Mouse (Mus musculus) ES-E14 (cell line): Measurements from ENCODE around the gene Dennd1a. TPM values are rescaled to one million over a fixed set of nuclear protein-coding genes. Genes with fewer than 3 reads are reported as not detected.

Source experiments
- DNase-seq: peaks from one replicate; pipeline ENCODE4 v3.0.0-alpha.2; 2013; ENCODE audit warnings: low read depth, low spot score
- H3K27ac ChIP-seq: 2 replicates; pipeline ENCODE4 v1.5.1; 2012; ENCODE audit warnings: low read depth, mild to moderate bottlenecking, low read length, moderate library complexity, mixed read lengths; ENCODE audit not compliant: poor library complexity, insufficient read depth, severe bottlenecking
- H3K36me3 ChIP-seq: 2 replicates; pipeline ENCODE4 v1.6.1; 2012; ENCODE audit warnings: mild to moderate bottlenecking, low read length, moderate library complexity, mixed read lengths; ENCODE audit not compliant: control insufficient read depth, poor library complexity, insufficient read depth, severe bottlenecking
- H3K4me1 ChIP-seq, 2 experiments: fragments of 150-350 bp in 1 of 2; sonication (generic) in 1 of 2; 2 replicates each; pipeline ENCODE4 v1.6.1; 2012; ENCODE audit warnings: low read length in 2 of 2, mild to moderate bottlenecking in 1 of 2, mixed read lengths in 1 of 2; ENCODE audit not compliant: control insufficient read depth in 2 of 2, insufficient read depth in 2 of 2, poor library complexity in 1 of 2
- H3K4me3 ChIP-seq, 2 experiments: fragments of 150-350 bp in 1 of 2; sonication (generic) in 1 of 2; 2 replicates each; pipeline ENCODE4 v1.5.1; 2012; ENCODE audit warnings: low read length in 2 of 2, low read depth in 1 of 2, mild to moderate bottlenecking in 1 of 2, mixed read lengths in 1 of 2; ENCODE audit not compliant: insufficient read depth in 1 of 2, poor library complexity in 1 of 2, severe bottlenecking in 1 of 2
- H3K9ac ChIP-seq: 2 replicates; pipeline ENCODE4 v1.6.1; 2012; ENCODE audit warnings: low read depth, mild to moderate bottlenecking, low read length, mixed read lengths; ENCODE audit not compliant: poor library complexity, insufficient read depth, severe bottlenecking
- H3K9me3 ChIP-seq: fragments of 150-350 bp; sonication (generic); 2 replicates; pipeline ENCODE4 v1.6.1; 2012; ENCODE audit warnings: low read depth, mild to moderate bottlenecking, low read length; ENCODE audit not compliant: control insufficient read depth, insufficient read depth
- CHD2 ChIP-seq: IDR thresholded peaks from 2 replicates; pipeline ENCODE4 v1.6.1; 2014; ENCODE audit warnings: mild to moderate bottlenecking, low read depth, low read length, inconsistent platforms
- HCFC1 ChIP-seq: IDR thresholded peaks from 2 replicates; pipeline ENCODE4 v1.6.1; 2012; ENCODE audit warnings: low read length, inconsistent platforms, borderline replicate concordance; ENCODE audit not compliant: insufficient read depth
- MAFK ChIP-seq: IDR thresholded peaks from 2 replicates; pipeline ENCODE4 v1.6.1; 2014; ENCODE audit warnings: mild to moderate bottlenecking, low read depth, low read length, inconsistent platforms; ENCODE audit not compliant: insufficient read depth
- ZC3H11A ChIP-seq: IDR thresholded peaks from 2 replicates; pipeline ENCODE4 v1.6.1; 2012; ENCODE audit warnings: low read depth, mild to moderate bottlenecking, inconsistent platforms, low read length, borderline replicate concordance
- ZNF384 ChIP-seq: IDR thresholded peaks from 2 replicates; pipeline ENCODE4 v1.6.1; 2012; ENCODE audit warnings: low read depth, low read length, inconsistent platforms
- in situ Hi-C, 2 experiments: fragments of 600-800 bp; cut with MboI; formaldehyde crosslinking; loops; one replicate each; pipeline ENCODE4 v1.15.1; 2025; ENCODE audit warnings: low sequenced_read_pairs in 2 of 2, inconsistent platforms in 1 of 2; ENCODE audit not compliant: unreplicated experiment in 2 of 2
- total RNA-seq: library from RNA; depleted of rRNA; stranded (reverse); fragments of 300-350 nt; gene quantifications from 2 replicates; pipeline ENCODE4 v1.2.3, GENCODE M21; 2012

Dennd1a gene
- total RNA-seq, 1 experiment: 6.5 TPM

DNA sequence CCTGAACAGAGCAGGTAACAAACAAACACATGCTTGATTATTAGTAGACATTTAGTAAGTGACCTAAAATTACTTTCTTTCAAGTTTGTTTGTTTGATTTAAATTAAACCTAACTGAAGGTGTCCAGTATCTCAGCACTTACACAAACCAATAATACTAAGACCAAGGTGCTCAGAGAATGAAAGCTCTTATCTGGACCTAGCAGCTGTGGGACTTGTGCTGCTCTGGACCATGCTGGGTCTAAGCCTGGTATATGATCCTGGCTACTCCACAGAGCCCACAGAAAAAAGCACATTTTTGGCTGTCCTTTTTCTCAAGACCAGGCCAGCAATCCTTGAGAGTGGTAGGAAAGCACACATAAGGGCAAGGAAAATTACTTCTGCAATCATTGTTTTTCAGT is 193.2 kb downstream of the Dennd1a start:
- in situ Hi-C loops: no loop called here
- H3K9me3 ChIP-seq: no peaks in the 10 kb centered on the region
- TF ChIP-seq ZC3H11A (no peak), ZNF384 (no peak), CHD2 (no peak), HCFC1 (no peak), MAFK (no peak)

GRCm38 (mm10) chr2:38093242-38093641 is 193.9 kb downstream of the Dennd1a start:
- Histone ChIP-seq H3K9ac (no peak overlapping the region), H3K4me3 (no peak overlapping the region), H3K9me3 (no peaks in the 10 kb centered on the region), H3K4me1 (no peaks in the 10 kb centered on the region), H3K36me3 (no peaks in the 10 kb centered on the region), H3K27ac (no peak overlapping the region)
- in situ Hi-C loops: no loop called here
- DNase-seq: no peak
- TF ChIP-seq ZNF384 (no peak), ZC3H11A (no peak), HCFC1 (no peak), CHD2 (no peak), MAFK (no peak)

More for the DNA sequence above, 193.2 kb downstream of the Dennd1a start:
- Histone ChIP-seq H3K4me3 (no peak overlapping the region), H3K9ac (no peak overlapping the region), H3K4me1 (no peaks in the 10 kb centered on the region), H3K27ac (no peak overlapping the region), H3K36me3 (no peaks in the 10 kb centered on the region)
- no peak for DNase-seq

- Histone ChIP-seq H3K27ac (no peak overlapping the region), H3K36me3 (no peaks in the 10 kb centered on the region), H3K4me1 (no peaks in the 10 kb centered on the region), H3K9ac (no peak overlapping the region), H3K9me3 (no peaks in the 10 kb centered on the region), H3K4me3 (no peak overlapping the region)
- in situ Hi-C loops: no loop called here
- no peak for TF ChIP-seq CHD2
- no peak for TF ChIP-seq HCFC1
- no peak for TF ChIP-seq ZNF384
- TF ChIP-seq MAFK: no peak
- DNase-seq: no peak
These were observed 198.8 kb downstream of the Dennd1a start for GRCm38 (mm10) chr2:38088346-38088745.

DNA sequence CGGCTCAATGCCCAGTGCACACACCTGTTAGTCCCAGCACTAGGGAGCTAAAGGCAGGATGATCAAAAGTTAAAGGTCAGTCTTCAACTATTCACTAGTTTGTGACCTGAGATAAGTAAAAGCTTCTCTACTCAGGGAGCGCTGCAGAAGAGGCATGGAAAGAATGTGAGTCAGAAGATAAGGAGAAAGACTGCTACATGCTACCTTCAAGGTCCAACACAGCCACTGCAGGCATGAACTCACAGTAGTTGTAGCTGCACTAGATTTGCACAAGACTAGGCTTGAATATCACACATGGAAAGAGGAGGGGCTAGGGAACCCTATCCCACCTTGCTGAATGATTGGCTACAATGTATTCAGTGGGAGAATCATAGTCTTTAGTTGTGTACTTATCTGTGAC is 202.1 kb downstream of the Dennd1a start:
- no peaks in the 10 kb centered on the region for H3K36me3 ChIP-seq
- H3K27ac ChIP-seq: no peak overlapping the region
- no peak overlapping the region for H3K9ac ChIP-seq
- in situ Hi-C loops: no loop called here
- no peak overlapping the region for H3K4me3 ChIP-seq
- H3K4me1 ChIP-seq: no peaks in the 10 kb centered on the region
- no peak for DNase-seq
- no peaks in the 10 kb centered on the region for H3K9me3 ChIP-seq
- TF ChIP-seq CHD2: no peak

DNA sequence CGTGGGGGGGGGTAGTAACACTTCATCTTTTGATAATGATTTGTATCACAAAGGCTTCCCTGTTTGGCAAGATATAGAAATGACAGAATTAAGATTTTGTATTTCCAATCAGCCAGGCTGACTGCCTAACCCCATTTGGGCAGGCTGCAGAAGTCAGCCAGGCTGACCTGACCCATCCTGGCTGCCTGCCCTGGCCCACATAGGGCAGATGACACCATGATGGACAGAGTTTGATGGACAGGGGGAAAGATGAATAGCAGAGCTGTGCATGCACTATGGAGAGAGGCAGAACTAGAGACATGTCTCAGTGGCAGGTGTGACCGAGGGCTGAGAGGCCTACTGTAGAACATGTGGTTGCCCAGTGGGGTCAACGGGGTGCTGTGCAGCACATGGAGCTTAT is 203.9 kb downstream of the Dennd1a start:
- H3K27ac ChIP-seq: no peak overlapping the region
- no peak overlapping the region for H3K9ac ChIP-seq
- in situ Hi-C loops: no loop called here
- H3K9me3 ChIP-seq: no peaks in the 10 kb centered on the region
- TF ChIP-seq MAFK (no peak), ZNF384 (no peak), ZC3H11A (no peak), HCFC1 (no peak), CHD2 (no peak)
- H3K4me3 ChIP-seq: no peak overlapping the region
- DNase-seq: no peak
- no peaks in the 10 kb centered on the region for H3K36me3 ChIP-seq
- no peaks in the 10 kb centered on the region for H3K4me1 ChIP-seq
